Mouse (Mus musculus) spleen, postnatal 4 days (tissue): ENCODE results near the gene Bik.

Source experiments
- DNase-seq, 2 experiments: peaks; one replicate each; pipeline ENCODE4 v3.0.0; 2022; ENCODE audit warnings: low spot score in 2 of 2

The Bik gene

GRCm38 (mm10) chr15:83547144-83547543 lies 20.5 kb downstream of the Bik start:
- DNase-seq: no peak

- DNase-seq: no peak
Measured at GRCm38 (mm10) chr15:83550137-83550536, 23.5 kb downstream of the Bik start.

- DNase-seq: no peak
Measured at GRCm38 (mm10) chr15:83553831-83554230, 27.2 kb downstream of the Bik start.

- peak; percentile 88 to 94 for DNase-seq
Measured at GRCm38 (mm10) chr15:83555161-83555974, 28.7 kb downstream of the Bik start.

GRCm38 (mm10) chr15:83560941-83561477 lies 34.3 kb downstream of the Bik start:
- DNase-seq: no peak

- peak; percentile 76 to 81 for DNase-seq
Measured at GRCm38 (mm10) chr15:83562626-83563270, 36.1 kb downstream of the Bik start.

GRCm38 (mm10) chr15:83563327-83563856 lies 36.7 kb downstream of the Bik start, which contains the start of the genes Tspo and Mcat:
TSS of gene Tspo (plus strand) at chr15:83563592.
TSS of gene Mcat (minus strand) at chr15:83563787.
- DNase-seq: peak; percentile 87 to 93

- DNase-seq: peak; percentile 66 to 81
Measured at GRCm38 (mm10) chr15:83563857-83564651, 37.4 kb downstream of the Bik start.

- peak; percentile 66 to 75 for DNase-seq
Measured at GRCm38 (mm10) chr15:83565434-83565833, 38.8 kb downstream of the Bik start.

- no peak for DNase-seq
Measured at GRCm38 (mm10) chr15:83566006-83566405, 39.3 kb downstream of the Bik start.

GRCm38 (mm10) chr15:83567728-83568127 lies 41.1 kb downstream of the Bik start:
- no peak for DNase-seq

GRCm38 (mm10) chr15:83568544-83568943 lies 41.9 kb downstream of the Bik start:
- DNase-seq: no peak

GRCm38 (mm10) chr15:83569682-83570081 lies 43.0 kb downstream of the Bik start:
- DNase-seq: no peak

- no peak for DNase-seq
Measured at GRCm38 (mm10) chr15:83570641-83571040, 44.0 kb downstream of the Bik start.

- DNase-seq: no peak
Measured at GRCm38 (mm10) chr15:83571636-83572035, 45.0 kb downstream of the Bik start.

GRCm38 (mm10) chr15:83572132-83572531 lies 45.5 kb downstream of the Bik start:
- DNase-seq: no peak

GRCm38 (mm10) chr15:83573606-83574005 lies 46.9 kb downstream of the Bik start:
- DNase-seq: no peak

GRCm38 (mm10) chr15:83574731-83575351 lies 48.2 kb downstream of the Bik start:
- DNase-seq: no peak

- no peak for DNase-seq
Measured at GRCm38 (mm10) chr15:83575543-83575942, 48.9 kb downstream of the Bik start.

GRCm38 (mm10) chr15:83576651-83577050 lies 50.0 kb downstream of the Bik start:
- DNase-seq: no peak

- no peak for DNase-seq
Measured at GRCm38 (mm10) chr15:83582931-83583330, 56.3 kb downstream of the Bik start.
